ENCODE assay signal across 8 mouse cellular contexts in genomic region chr7:24883896-24884692, GRCm38 (mm10). TPM values are rescaled to one million over a fixed set of nuclear protein-coding genes. Genes with fewer than 3 reads are reported as not detected.
DNase-seq lines count a peak whose midpoint lies in the region; ATAC-seq and TF ChIP-seq lines count a peak whose summit lies in the region.

Gene Rps19, plus strand, starts transcription at chr7:24884371.

- H3K27me3 ChIP-seq in C2C12 (ENCODE audit: control insufficient read depth, insufficient read depth, insufficient read length) (no peaks in the 10 kb centered on the region), myocyte (ENCODE audit: control insufficient read depth, insufficient read depth, insufficient read length) (peaks cover 4% of the 10 kb centered on the region)
- no peaks in the 10 kb centered on the region; the same call in 1 of the 2 replicates for H3K27me3 ChIP-seq in erythroblast, embryonic 14.5 days (ENCODE audit: control insufficient read depth)
- no peaks in the 10 kb centered on the region for H3K27me3 ChIP-seq in heart, embryonic 11.5 days (ENCODE audit: control insufficient read depth, insufficient read depth, low read length)
- H3K27me3 ChIP-seq in kidney, embryonic 16.5 days (ENCODE audit: insufficient read depth, low read length) = no peaks in the 10 kb centered on the region
- no peaks in the 10 kb centered on the region for H3K27me3 ChIP-seq in liver, adult 2 months (ENCODE audit: control insufficient read depth, insufficient read depth, low read length)
- H3K27me3 ChIP-seq in splenic B cell, adult 2 months (ENCODE audit: control insufficient read depth, insufficient read depth, low read length, poor library complexity, severe bottlenecking) = no peaks in the 10 kb centered on the region

- peak within 1 kb of the TSS; percentile 100 for H3K9ac ChIP-seq in heart, embryonic 11.5 days (ENCODE audit: low read depth, low read length)
- H3K9ac ChIP-seq in kidney, embryonic 16.5 days (replicated peaks; ENCODE audit: low read length) = peak within 1 kb of the TSS; percentile 100
- peak within 1 kb of the TSS; percentile 91 for H3K9ac ChIP-seq in liver, adult 2 months (ENCODE audit: low read depth, low read length)

- peaks cover 49% of the 10 kb centered on the region for H3K4me1 ChIP-seq in erythroblast, embryonic 14.5 days (ENCODE audit: control insufficient read depth)
- H3K4me1 ChIP-seq in heart, embryonic 11.5 days (ENCODE audit: control insufficient read depth, insufficient read depth, low read length) = peaks cover 15% of the 10 kb centered on the region
- peaks cover 43% of the 10 kb centered on the region for H3K4me1 ChIP-seq in kidney, embryonic 16.5 days (ENCODE audit: insufficient read depth, low read length)
- peaks cover 13% of the 10 kb centered on the region for H3K4me1 ChIP-seq in liver, adult 2 months (ENCODE audit: control insufficient read depth, insufficient read depth, low read length)

- TF ChIP-seq CTCF in C2C12 (IDR thresholded peaks at IDR 0.05; ENCODE audit: control insufficient read depth, insufficient read depth, insufficient read length) = peak; percentile 48
- TF ChIP-seq CTCF in brain, embryonic 14.5 days (IDR thresholded peaks at IDR 0.05; ENCODE audit: borderline replicate concordance, extremely low read depth, insufficient read depth, insufficient read length) = peak; percentile 62
- TF ChIP-seq CTCF in liver, adult 2 months (IDR thresholded peaks at IDR 0.05; ENCODE audit: low read depth, low read length) = peak; percentile 76

- no peaks in the 10 kb centered on the region for H3K9me3 ChIP-seq in erythroblast, embryonic 14.5 days (ENCODE audit: control insufficient read depth, low read length)
- no peaks in the 10 kb centered on the region for H3K9me3 ChIP-seq in heart, embryonic 11.5 days (replicated peaks; ENCODE audit: control insufficient read depth, low read length)
- H3K9me3 ChIP-seq in kidney, embryonic 16.5 days (ENCODE audit: low read length) = no peaks in the 10 kb centered on the region

- H3K36me3 ChIP-seq in C2C12 (ENCODE audit: control insufficient read depth, insufficient read depth) (peaks cover 42% of the 10 kb centered on the region), myocyte (ENCODE audit: control insufficient read depth, insufficient read depth) (peaks cover 30% of the 10 kb centered on the region)
- peaks cover 44% of the 10 kb centered on the region for H3K36me3 ChIP-seq in erythroblast, embryonic 14.5 days (ENCODE audit: control insufficient read depth)
- peaks cover 25% of the 10 kb centered on the region for H3K36me3 ChIP-seq in heart, embryonic 11.5 days (ENCODE audit: control insufficient read depth, insufficient read depth, low read length)
- peaks cover 35% of the 10 kb centered on the region for H3K36me3 ChIP-seq in kidney, embryonic 16.5 days (ENCODE audit: insufficient read depth, low read length)
- peaks cover 23% of the 10 kb centered on the region; the same call in 1 of the 2 replicates for H3K36me3 ChIP-seq in liver, adult 2 months (ENCODE audit: control insufficient read depth, insufficient read depth, low read length)
- peaks cover 21% of the 10 kb centered on the region for H3K36me3 ChIP-seq in splenic B cell, adult 2 months (ENCODE audit: control insufficient read depth, insufficient read depth, low read length, poor library complexity, severe bottlenecking)

- ATAC-seq in heart, embryonic 11.5 days (replicated peaks; ENCODE audit: insufficient number of reproducible peaks, low FRiP score, low TSS enrichment) = peak; percentile 93
- peak; percentile 95 for ATAC-seq in kidney, embryonic 16.5 days (ENCODE audit: low FRiP score, low TSS enrichment)

- peak within 1 kb of the TSS; percentile 91 for H3K4me2 ChIP-seq in heart, embryonic 11.5 days
- H3K4me2 ChIP-seq in kidney, embryonic 16.5 days (replicated peaks; ENCODE audit: low read depth, low read length) = peak within 1 kb of the TSS; percentile 93
- H3K4me2 ChIP-seq in myocyte (ENCODE audit: low read depth) = peak within 1 kb of the TSS; percentile 99

- under 1% methylated on average over 54 of the region's 57 CpGs for WGBS in heart, embryonic 11.5 days (ENCODE audit: insufficient replicate concordance)
- WGBS in kidney, embryonic 16.5 days = under 1% methylated on average over 57 of the region's 57 CpGs
- 1% methylated on average over 57 of the region's 57 CpGs for WGBS in liver, adult 2 months

- peak; percentile 100 for DNase-seq in brain, embryonic 14.5 days (ENCODE audit: low read depth)
- peak; percentile 99 for DNase-seq in liver, adult 2 months (ENCODE audit: extremely low read depth, low read depth, low spot score)
- peak; percentile 99 for DNase-seq in splenic B cell, adult 2 months (ENCODE audit: low read depth, low spot score)

- H3K79me3 ChIP-seq in C2C12 (ENCODE audit: low read depth) = peaks cover 38% of the 10 kb centered on the region

- peaks cover 47% of the 10 kb centered on the region for H3K79me2 ChIP-seq in C2C12 (ENCODE audit: control insufficient read depth, insufficient read depth)
- H3K79me2 ChIP-seq in liver, adult 2 months (ENCODE audit: control insufficient read depth, insufficient read depth, low read length) = peaks cover 9% of the 10 kb centered on the region; the same call in 1 of the 2 replicates
- H3K79me2 ChIP-seq in myocyte (ENCODE audit: control insufficient read depth, insufficient read depth) = peaks cover 33% of the 10 kb centered on the region

- H3K4me3 ChIP-seq in C2C12 (ENCODE audit: insufficient read depth, poor library complexity, severe bottlenecking) (peak within 1 kb of the TSS; percentile 93), myocyte (peak within 1 kb of the TSS; percentile 88)
- peak within 1 kb of the TSS; percentile 90 for H3K4me3 ChIP-seq in erythroblast, embryonic 14.5 days (replicated peaks)
- peak within 1 kb of the TSS; percentile 100 for H3K4me3 ChIP-seq in heart, embryonic 11.5 days (ENCODE audit: low read depth, low read length)
- H3K4me3 ChIP-seq in kidney, embryonic 16.5 days (ENCODE audit: low read length) = peak within 1 kb of the TSS; percentile 89
- peak within 1 kb of the TSS; percentile 72 for H3K4me3 ChIP-seq in liver, adult 2 months (ENCODE audit: insufficient read depth, low read depth, low read length)

- peak within 1 kb of the TSS; percentile 94 for H3K27ac ChIP-seq in heart, embryonic 11.5 days (ENCODE audit: low read depth, low read length)
- H3K27ac ChIP-seq in kidney, embryonic 16.5 days (ENCODE audit: low read length) = peak within 1 kb of the TSS; percentile 94
- peak within 1 kb of the TSS; percentile 75 for H3K27ac ChIP-seq in liver, adult 2 months (replicated peaks; ENCODE audit: insufficient read depth, low read depth, low read length)

- peak; percentile 82 for TF ChIP-seq POLR2A in brain, embryonic 14.5 days (IDR thresholded peaks at IDR 0.05; ENCODE audit: borderline replicate concordance, extremely low read depth, insufficient read depth, insufficient read length, poor library complexity, severe bottlenecking)
- peak; percentile 91 for TF ChIP-seq POLR2A in liver, adult 2 months (IDR thresholded peaks at IDR 0.05; ENCODE audit: extremely low read depth, insufficient read depth, low read length)
- TF ChIP-seq POLR2A in myocyte (IDR thresholded peaks at IDR 0.05; ENCODE audit: insufficient read length, low read depth) = peak; percentile 92

- H3ac ChIP-seq in C2C12 (ENCODE audit: control insufficient read depth, insufficient read length, low read depth) (peak within 1 kb of the TSS; percentile 81), myocyte (ENCODE audit: control insufficient read depth, insufficient read length) (peak within 1 kb of the TSS; percentile 99)

TF ChIP-seq in C2C12, 6 proteins besides CTCF, POLR2A, EP300 and RAD21:
- TF ChIP-seq CEBPB (IDR thresholded peaks at IDR 0.05; ENCODE audit: low read depth) (no peak), FOSL1 (IDR thresholded peaks at IDR 0.05; ENCODE audit: insufficient read depth, low read length, poor library complexity, severe bottlenecking) (no peak), MYOG (IDR thresholded peaks at IDR 0.05; ENCODE audit: control insufficient read depth, extremely low read depth, insufficient read length) (no peak), USF1 (IDR thresholded peaks at IDR 0.05; ENCODE audit: low read depth) (peak; percentile 22), MYOD1 (IDR thresholded peaks at IDR 0.05; ENCODE audit: control insufficient read depth, insufficient read length, low read depth) (no peak), MAX (IDR thresholded peaks at IDR 0.05) (no peak)

TF ChIP-seq in myocyte, 11 proteins besides CTCF, POLR2A, EP300 and RAD21:
- TF ChIP-seq TCF3 (IDR thresholded peaks at IDR 0.05; ENCODE audit: insufficient read length, low read depth) (no peak), MYOG (IDR thresholded peaks at IDR 0.05; ENCODE audit: control insufficient read depth in 1 of 3, insufficient read depth in 1 of 3, insufficient read length in 2 of 3, low read depth in 2 of 3) (peak in 1 of 3 experiments; percentile 50), POLR2AphosphoS2 (IDR thresholded peaks at IDR 0.05; ENCODE audit: insufficient read length, low read depth) (peak; percentile 79), E2F4 (IDR thresholded peaks at IDR 0.05; ENCODE audit: insufficient read depth) (peak; percentile 45), TCF12 (IDR thresholded peaks at IDR 0.05; ENCODE audit: insufficient read depth, poor library complexity, severe bottlenecking) (no peak), REST (IDR thresholded peaks at IDR 0.05; ENCODE audit: insufficient read depth, insufficient read length) (no peak), USF1 (IDR thresholded peaks at IDR 0.05; ENCODE audit: low read depth) (peak; percentile 50), MAX (IDR thresholded peaks at IDR 0.05; ENCODE audit: low read depth) (no peak), MYOD1 (IDR thresholded peaks at IDR 0.05; ENCODE audit: control insufficient read depth in 1 of 3, insufficient read length in 2 of 3, low read depth in 2 of 3) (peak in 2 of 3 experiments; percentile 14)

RNA-seq across cellular contexts. Expression of gene Rps19, which starts in this region (rescaled TPM):
- polyA plus RNA-seq in C2C12 (2012; fragmentation: generic; extraction: Trizol) (3,185 TPM), myocyte (2012; fragmentation: generic; extraction: Trizol) (1,912 TPM)
- 624 and 715 TPM in 2 replicates for polyA plus RNA-seq in brain, embryonic 14.5 days (2012; rRNA removed)
- 189 and 353 TPM in 2 replicates for polyA plus RNA-seq in erythroblast, embryonic 14.5 days (2012)
- polyA plus RNA-seq in heart, embryonic 11.5 days (2014; fragmentation: Nextera tagmentation; extraction: Ambion mirVana) = 1,535 and 1,579 TPM in 2 replicates
- polyA plus RNA-seq in kidney, embryonic 16.5 days (2015; fragmentation: Nextera tagmentation; extraction: Ambion mirVana) = 2,217 and 2,364 TPM in 2 replicates
- 205 and 255 TPM in 2 replicates for total RNA-seq in liver, adult 2 months (2014; rRNA removed)
- polyA plus RNA-seq in liver, adult 2 months (2012; rRNA removed) = 191 and 262 TPM in 2 replicates

Comparison
In these comparisons a context has a peak if more than half of its experiments do, and no peak if none do; other contexts are left out.
1. Peak in every context shown above with its lines: DNase-seq, ATAC-seq, H3K4me3 ChIP-seq and H3K27ac ChIP-seq.